Mouse (Mus musculus) embryonic facial prominence, embryonic 14.5 days (tissue): Measurements from ENCODE around the gene Tacc2. TPM values are rescaled to one million over a fixed set of nuclear protein-coding genes. Genes with fewer than 3 reads are reported as not detected.

Source experiments
- ATAC-seq: fragments of 200-750 bp; cut with Nextera tagmentation; 2 replicates; pipeline ENCODE4 v1.8.0; 2017; ENCODE audit warnings: low read depth, moderate number of reproducible peaks, moderate TSS enrichment
- DNase-seq: peaks from one replicate; pipeline ENCODE4 v3.0.0-alpha.2; 2015; ENCODE audit warnings: low spot score
- H3K27ac ChIP-seq: fragments of 300-500 bp; sonication (generic); replicated peaks from 2 replicates; pipeline ENCODE4 v1.5.1; 2014; ENCODE audit warnings: low read depth, mild to moderate bottlenecking, low read length, moderate library complexity
- H3K27me3 ChIP-seq: fragments of 300-500 bp; sonication (generic); replicated peaks from 2 replicates; pipeline ENCODE4 v1.6.1; 2014; ENCODE audit warnings: low read length; ENCODE audit not compliant: control insufficient read depth, insufficient read depth
- H3K36me3 ChIP-seq: fragments of 300-500 bp; sonication (generic); 2 replicates; pipeline ENCODE4 v1.6.1; 2014; ENCODE audit warnings: low read length, mixed read lengths; ENCODE audit not compliant: control insufficient read depth, insufficient read depth
- H3K4me1 ChIP-seq: fragments of 300-500 bp; sonication (generic); 2 replicates; pipeline ENCODE4 v1.6.1; 2014; ENCODE audit warnings: antibody characterized with exemption, low read length; ENCODE audit not compliant: control insufficient read depth, insufficient read depth
- H3K4me2 ChIP-seq: fragments of 300-500 bp; sonication (generic); 2 replicates; pipeline ENCODE4 v1.6.1; 2014; ENCODE audit warnings: low read depth, mild to moderate bottlenecking, low read length, moderate library complexity, mixed read lengths
- H3K4me3 ChIP-seq: fragments of 300-500 bp; sonication (generic); 2 replicates; pipeline ENCODE4 v1.5.1; 2014; ENCODE audit warnings: low read depth, mild to moderate bottlenecking, low read length
- H3K9ac ChIP-seq: fragments of 300-500 bp; sonication (generic); 2 replicates; pipeline ENCODE4 v1.6.1; 2014; ENCODE audit warnings: low read depth, mild to moderate bottlenecking, low read length, moderate library complexity, mixed read lengths
- H3K9me3 ChIP-seq: fragments of 300-500 bp; sonication (generic); 2 replicates; pipeline ENCODE4 v1.6.1; 2016; ENCODE audit warnings: low read length; ENCODE audit not compliant: control insufficient read depth
- WGBS: fragments of 180-500 bp; shearing (Covaris S2); extraction: QIAGEN DNeasy Blood & Tissue Kit; methylation state at CpG from one replicate; pipeline ENCODE4 v1.1.7; 2014; 5-methylcytosine and 5-hydroxymethylcytosine counted together
- polyA plus RNA-seq: library from polyadenylated mRNA; unstranded; fragments of >200 nt; fragmentation: Nextera tagmentation; extraction: Ambion mirVana; gene quantifications from 2 replicates; pipeline ENCODE4 v1.2.1, GENCODE M21; 2014

The Tacc2 gene
- polyA plus RNA-seq, 1 experiment from 2014 or later: 44.4 TPM

- ATAC-seq: peak; percentile 75
- peak; percentile 85 for DNase-seq
- H3K9me3 ChIP-seq: no peaks in the 10 kb centered on the region
- peaks cover 50% of the 10 kb centered on the region for H3K36me3 ChIP-seq
- no peaks in the 10 kb centered on the region for H3K27me3 ChIP-seq
- H3K27ac ChIP-seq: 0 out of 2 replicates have a peak overlapping the region, but pooled peaks have one; percentile 13
- WGBS: 27% methylated on average over 16 of the region's 17 CpGs
- H3K9ac ChIP-seq: no peak overlapping the region
- H3K4me1 ChIP-seq: no peaks in the 10 kb centered on the region
- no peak overlapping the region for H3K4me2 ChIP-seq
- no peak overlapping the region for H3K4me3 ChIP-seq
These were observed 185.0 kb downstream of the Tacc2 start for GRCm38 (mm10) chr7:130762071-130762897.

GRCm38 (mm10) chr7:130764160-130764559 is 186.9 kb downstream of the Tacc2 start:
- Histone ChIP-seq H3K4me2 (no peak overlapping the region), H3K36me3 (peaks cover 36% of the 10 kb centered on the region), H3K9ac (no peak overlapping the region), H3K27me3 (no peaks in the 10 kb centered on the region), H3K4me1 (no peaks in the 10 kb centered on the region), H3K9me3 (no peaks in the 10 kb centered on the region), H3K4me3 (no peak overlapping the region), H3K27ac (no peak overlapping the region)
- WGBS: 89% methylated on average over 17 of the region's 17 CpGs
- ATAC-seq (no peak), DNase-seq (no peak)

GRCm38 (mm10) chr7:130766411-130767170 is 189.4 kb downstream of the Tacc2 start:
- Histone ChIP-seq H3K4me1 (no peaks in the 10 kb centered on the region), H3K9ac (no peak overlapping the region), H3K36me3 (peaks cover 22% of the 10 kb centered on the region), H3K27me3 (no peaks in the 10 kb centered on the region), H3K4me2 (no peak overlapping the region), H3K27ac (no peak overlapping the region), H3K9me3 (no peaks in the 10 kb centered on the region), H3K4me3 (no peak overlapping the region)
- ATAC-seq (no peak), DNase-seq (no peak)
- WGBS: 77% methylated on average over 30 of the region's 30 CpGs

GRCm38 (mm10) chr7:130768151-130768550 is 190.9 kb downstream of the Tacc2 start:
- H3K4me3 ChIP-seq: no peak overlapping the region
- H3K9ac ChIP-seq: no peak overlapping the region
- H3K4me1 ChIP-seq: no peaks in the 10 kb centered on the region
- H3K27ac ChIP-seq: no peak overlapping the region
- DNase-seq (no peak), ATAC-seq (0 out of 2 replicates have a peak, but pooled peaks have one; percentile 22)
- WGBS: 87% methylated on average over 4 of the region's 4 CpGs
- peaks cover 22% of the 10 kb centered on the region for H3K36me3 ChIP-seq
- H3K9me3 ChIP-seq: no peaks in the 10 kb centered on the region
- H3K4me2 ChIP-seq: no peak overlapping the region
- H3K27me3 ChIP-seq: no peaks in the 10 kb centered on the region

GRCm38 (mm10) chr7:130770707-130771106 is 193.5 kb downstream of the Tacc2 start:
- peak; percentile 87 for DNase-seq
- ATAC-seq: peak; percentile 60; the same call in 1 of the 2 replicates
- 33% methylated on average over 3 of the region's 3 CpGs for WGBS
- H3K4me1 ChIP-seq: no peaks in the 10 kb centered on the region
- no peak overlapping the region for H3K4me3 ChIP-seq
- no peak overlapping the region for H3K4me2 ChIP-seq
- no peak overlapping the region for H3K9ac ChIP-seq
- peaks cover 1% of the 10 kb centered on the region; the same call in 1 of the 2 replicates for H3K36me3 ChIP-seq
- no peaks in the 10 kb centered on the region for H3K9me3 ChIP-seq
- no peaks in the 10 kb centered on the region for H3K27me3 ChIP-seq
- H3K27ac ChIP-seq: no peak overlapping the region

- no peak overlapping the region for H3K4me3 ChIP-seq
- H3K9me3 ChIP-seq: no peaks in the 10 kb centered on the region
- no peaks in the 10 kb centered on the region for H3K36me3 ChIP-seq
- no peaks in the 10 kb centered on the region for H3K27me3 ChIP-seq
- H3K4me1 ChIP-seq: no peaks in the 10 kb centered on the region
- DNase-seq (no peak), ATAC-seq (no peak)
- 66% methylated on average over 11 of the region's 11 CpGs for WGBS
- no peak overlapping the region for H3K4me2 ChIP-seq
- H3K9ac ChIP-seq: no peak overlapping the region
- no peak overlapping the region for H3K27ac ChIP-seq
These were observed 196.1 kb downstream of the Tacc2 start for GRCm38 (mm10) chr7:130773171-130773830.

- no peak within 1 kb of the TSS for H3K4me3 ChIP-seq
- 62% methylated on average over 9 of the region's 9 CpGs for WGBS
- no peak within 1 kb of the TSS for H3K27ac ChIP-seq
These were observed 196.8 kb downstream of the Tacc2 start, which contains the start of gene Btbd16 for GRCm38 (mm10) chr7:130773914-130774630. Gene Btbd16 (plus strand): TSS chr7:130774069.

GRCm38 (mm10) chr7:130780866-130781419 is 203.7 kb downstream of the Tacc2 start:
- Histone ChIP-seq H3K27me3 (no peaks in the 10 kb centered on the region), H3K27ac (no peak overlapping the region), H3K4me1 (no peaks in the 10 kb centered on the region), H3K9ac (no peak overlapping the region), H3K9me3 (no peaks in the 10 kb centered on the region), H3K36me3 (no peaks in the 10 kb centered on the region), H3K4me3 (no peak overlapping the region), H3K4me2 (no peak overlapping the region)
- DNase-seq (no peak), ATAC-seq (no peak)
- 62% methylated on average over 5 of the region's 5 CpGs for WGBS

More at GRCm38 (mm10) chr7:130773914-130774630, 196.8 kb downstream of the Tacc2 start, which contains the start of gene Btbd16:
- H3K27me3 ChIP-seq: no peaks in the 10 kb centered on the region
- ATAC-seq: no peak
- no peaks in the 10 kb centered on the region for H3K9me3 ChIP-seq
- H3K4me1 ChIP-seq: no peaks in the 10 kb centered on the region
- no peak for DNase-seq
- no peak within 1 kb of the TSS for H3K4me2 ChIP-seq
- H3K36me3 ChIP-seq: no peaks in the 10 kb centered on the region
- H3K9ac ChIP-seq: no peak within 1 kb of the TSS
